Mouse (Mus musculus) lung, embryonic 15.5 days (tissue): ENCODE measurements around the gene Ncmap. TPM values are rescaled to one million over a fixed set of nuclear protein-coding genes. Genes with fewer than 3 reads are reported as not detected.

Experiments
- ATAC-seq: fragments of 200-750 bp; cut with Nextera tagmentation; 2 replicates; pipeline ENCODE4 v1.8.0; 2017; ENCODE audit warnings: moderate number of reproducible peaks, borderline replicate concordance; ENCODE audit not compliant: low FRiP score, low TSS enrichment; ENCODE audit errors: extremely low read depth
- H3K27ac ChIP-seq: fragments of 300-500 bp; sonication (generic); 2 replicates; pipeline ENCODE4 v1.5.1; 2015; ENCODE audit warnings: moderate library complexity, mild to moderate bottlenecking, inconsistent platforms
- H3K27me3 ChIP-seq: fragments of 300-500 bp; sonication (generic); 2 replicates; pipeline ENCODE4 v1.6.1; 2015; ENCODE audit warnings: inconsistent platforms
- H3K36me3 ChIP-seq: fragments of 300-500 bp; sonication (generic); 2 replicates; pipeline ENCODE4 v1.6.1; 2015; ENCODE audit warnings: inconsistent platforms
- H3K4me1 ChIP-seq: fragments of 300-500 bp; sonication (generic); 2 replicates; pipeline ENCODE4 v1.6.1; 2015; ENCODE audit warnings: inconsistent platforms
- H3K4me2 ChIP-seq: fragments of 300-500 bp; sonication (generic); 2 replicates; pipeline ENCODE4 v1.6.1; 2015; ENCODE audit warnings: inconsistent platforms, mild to moderate bottlenecking, moderate library complexity
- H3K4me3 ChIP-seq: fragments of 300-500 bp; sonication (generic); 2 replicates; pipeline ENCODE4 v1.5.1; 2015; ENCODE audit warnings: mild to moderate bottlenecking, inconsistent platforms
- H3K9ac ChIP-seq: fragments of 300-500 bp; sonication (generic); 2 replicates; pipeline ENCODE4 v1.6.1; 2015; ENCODE audit warnings: inconsistent platforms
- H3K9me3 ChIP-seq: fragments of 300-500 bp; sonication (generic); 2 replicates; pipeline ENCODE4 v1.6.1; 2016; ENCODE audit warnings: inconsistent platforms
- WGBS: fragments of 180-500 bp; shearing (Covaris S2); methylation state at CpG from one replicate; pipeline ENCODE4 v1.1.7; 2015; 5-methylcytosine and 5-hydroxymethylcytosine counted together
- polyA plus RNA-seq: library from polyadenylated mRNA; unstranded; fragments of >200 nt; fragmentation: Nextera tagmentation; extraction: Ambion mirVana; gene quantifications from 2 replicates; pipeline ENCODE4 v1.2.1, GENCODE M21; 2015

Gene Ncmap
- polyA plus RNA-seq, 1 experiment from 2014 or later = 5.6 TPM

GRCm38 (mm10) chr4:135396303-135396702 lies 1.7 kb downstream of the Ncmap start:
- H3K9ac ChIP-seq = no peak overlapping the region
- no peak overlapping the region for H3K4me2 ChIP-seq
- peaks cover 34% of the 10 kb centered on the region for H3K27me3 ChIP-seq
- no peak overlapping the region for H3K4me3 ChIP-seq
- no peaks in the 10 kb centered on the region for H3K9me3 ChIP-seq
- no peak overlapping the region for H3K27ac ChIP-seq
- no peaks in the 10 kb centered on the region for H3K36me3 ChIP-seq
- WGBS = 82% methylated on average over 5 of the region's 5 CpGs
- peaks cover 13% of the 10 kb centered on the region; the same call in 1 of the 2 replicates for H3K4me1 ChIP-seq
- ATAC-seq = no peak

GRCm38 (mm10) chr4:135395375-135395774 lies 2.7 kb downstream of the Ncmap start:
- H3K4me1 ChIP-seq = peaks cover 13% of the 10 kb centered on the region; the same call in 1 of the 2 replicates
- peaks cover 34% of the 10 kb centered on the region for H3K27me3 ChIP-seq
- no peak overlapping the region for H3K4me2 ChIP-seq
- 73% methylated on average over 4 of the region's 4 CpGs for WGBS
- H3K27ac ChIP-seq = no peak overlapping the region
- no peaks in the 10 kb centered on the region for H3K9me3 ChIP-seq
- H3K36me3 ChIP-seq = no peaks in the 10 kb centered on the region
- ATAC-seq = no peak
- H3K4me3 ChIP-seq = no peak overlapping the region
- H3K9ac ChIP-seq = no peak overlapping the region

GRCm38 (mm10) chr4:135394666-135395065 lies 3.4 kb downstream of the Ncmap start:
- H3K9me3 ChIP-seq = no peaks in the 10 kb centered on the region
- no peak overlapping the region for H3K4me3 ChIP-seq
- no peak overlapping the region for H3K27ac ChIP-seq
- H3K27me3 ChIP-seq = peaks cover 33% of the 10 kb centered on the region
- no peak for ATAC-seq
- peaks cover 13% of the 10 kb centered on the region; the same call in 1 of the 2 replicates for H3K4me1 ChIP-seq
- H3K9ac ChIP-seq = no peak overlapping the region
- H3K4me2 ChIP-seq = no peak overlapping the region
- H3K36me3 ChIP-seq = no peaks in the 10 kb centered on the region
- WGBS = 78% methylated on average over 7 of the region's 7 CpGs

- H3K27ac ChIP-seq = no peak overlapping the region
- H3K9ac ChIP-seq = no peak overlapping the region
- no peaks in the 10 kb centered on the region for H3K9me3 ChIP-seq
- H3K27me3 ChIP-seq = peaks cover 21% of the 10 kb centered on the region
- no peak for ATAC-seq
- H3K4me1 ChIP-seq = peaks cover 10% of the 10 kb centered on the region; the same call in 1 of the 2 replicates
- H3K4me3 ChIP-seq = no peak overlapping the region
- 59% methylated on average over 6 of the region's 6 CpGs for WGBS
- no peak overlapping the region for H3K4me2 ChIP-seq
- H3K36me3 ChIP-seq = no peaks in the 10 kb centered on the region
Measured at GRCm38 (mm10) chr4:135393381-135393780, 4.6 kb downstream of the Ncmap start.

GRCm38 (mm10) chr4:135392801-135393200 lies 5.2 kb downstream of the Ncmap start:
- Histone ChIP-seq H3K27me3 (peaks cover 15% of the 10 kb centered on the region), H3K9me3 (no peaks in the 10 kb centered on the region), H3K4me3 (no peak overlapping the region), H3K4me2 (no peak overlapping the region), H3K36me3 (no peaks in the 10 kb centered on the region), H3K4me1 (peaks cover 4% of the 10 kb centered on the region; the same call in 1 of the 2 replicates), H3K9ac (no peak overlapping the region), H3K27ac (no peak overlapping the region)
- 71% methylated on average over 3 of the region's 3 CpGs for WGBS
- no peak for ATAC-seq

GRCm38 (mm10) chr4:135391014-135391413 lies 7.0 kb downstream of the Ncmap start:
- 48% methylated on average over 6 of the region's 6 CpGs for WGBS
- H3K9me3 ChIP-seq = no peaks in the 10 kb centered on the region
- H3K4me3 ChIP-seq = no peak overlapping the region
- ATAC-seq = no peak
- H3K4me2 ChIP-seq = no peak overlapping the region
- H3K36me3 ChIP-seq = no peaks in the 10 kb centered on the region
- peaks cover under 1% of the 10 kb centered on the region; the same call in 1 of the 2 replicates for H3K4me1 ChIP-seq
- no peak overlapping the region for H3K27ac ChIP-seq
- H3K9ac ChIP-seq = no peak overlapping the region
- no peaks in the 10 kb centered on the region for H3K27me3 ChIP-seq

- Histone ChIP-seq H3K27ac (peak overlapping the region; percentile 22; the same call in 1 of the 2 replicates), H3K9me3 (no peaks in the 10 kb centered on the region), H3K27me3 (no peaks in the 10 kb centered on the region), H3K9ac (no peak overlapping the region), H3K4me3 (no peak overlapping the region), H3K4me1 (peaks cover 10% of the 10 kb centered on the region; the same call in 1 of the 2 replicates), H3K36me3 (no peaks in the 10 kb centered on the region), H3K4me2 (peak overlapping the region; percentile 14; the same call in 1 of the 2 replicates)
- WGBS = 35% methylated on average over 10 of the region's 10 CpGs
- ATAC-seq = peak; percentile 55; the same call in 1 of the 2 replicates
Measured at GRCm38 (mm10) chr4:135385614-135386013, 12.4 kb downstream of the Ncmap start.

- 3% methylated on average over 14 of the region's 14 CpGs for WGBS
- ATAC-seq = no peak
Measured at GRCm38 (mm10) chr4:135382316-135382715, 15.7 kb downstream of the Ncmap start.

GRCm38 (mm10) chr4:135381355-135381754 lies 16.7 kb downstream of the Ncmap start:
- Histone ChIP-seq H3K4me3 (no peak overlapping the region), H3K4me2 (no peak overlapping the region), H3K27me3 (no peaks in the 10 kb centered on the region), H3K9me3 (no peaks in the 10 kb centered on the region), H3K27ac (no peak overlapping the region), H3K9ac (no peak overlapping the region), H3K36me3 (no peaks in the 10 kb centered on the region), H3K4me1 (peaks cover 10% of the 10 kb centered on the region; the same call in 1 of the 2 replicates)
- WGBS = 45% methylated on average over 8 of the region's 8 CpGs
- no peak for ATAC-seq

More at GRCm38 (mm10) chr4:135382316-135382715, 15.7 kb downstream of the Ncmap start:
- no peak overlapping the region for H3K27ac ChIP-seq
- no peak overlapping the region for H3K4me3 ChIP-seq
- no peaks in the 10 kb centered on the region for H3K36me3 ChIP-seq
- no peak overlapping the region for H3K9ac ChIP-seq
- peaks cover 10% of the 10 kb centered on the region; the same call in 1 of the 2 replicates for H3K4me1 ChIP-seq
- no peaks in the 10 kb centered on the region for H3K9me3 ChIP-seq
- no peak overlapping the region for H3K4me2 ChIP-seq
- H3K27me3 ChIP-seq = no peaks in the 10 kb centered on the region

GRCm38 (mm10) chr4:135377241-135377640 lies 20.8 kb downstream of the Ncmap start:
- no peaks in the 10 kb centered on the region for H3K9me3 ChIP-seq
- H3K36me3 ChIP-seq = no peaks in the 10 kb centered on the region
- no peak overlapping the region for H3K4me2 ChIP-seq
- 48% methylated on average over 11 of the region's 11 CpGs for WGBS
- H3K27ac ChIP-seq = no peak overlapping the region
- no peaks in the 10 kb centered on the region for H3K4me1 ChIP-seq
- no peak overlapping the region for H3K9ac ChIP-seq
- H3K4me3 ChIP-seq = no peak overlapping the region
- no peaks in the 10 kb centered on the region for H3K27me3 ChIP-seq
- no peak for ATAC-seq

GRCm38 (mm10) chr4:135375444-135375843 lies 22.6 kb downstream of the Ncmap start:
- Histone ChIP-seq H3K9ac (no peak overlapping the region), H3K4me2 (no peak overlapping the region), H3K36me3 (no peaks in the 10 kb centered on the region), H3K27me3 (no peaks in the 10 kb centered on the region), H3K9me3 (no peaks in the 10 kb centered on the region), H3K4me1 (no peaks in the 10 kb centered on the region), H3K27ac (no peak overlapping the region), H3K4me3 (no peak overlapping the region)
- no peak for ATAC-seq
- 53% methylated on average over 3 of the region's 3 CpGs for WGBS

- Histone ChIP-seq H3K27ac (no peak overlapping the region), H3K9ac (no peak overlapping the region), H3K4me1 (no peaks in the 10 kb centered on the region), H3K4me2 (no peak overlapping the region), H3K27me3 (no peaks in the 10 kb centered on the region), H3K36me3 (no peaks in the 10 kb centered on the region), H3K4me3 (no peak overlapping the region), H3K9me3 (no peaks in the 10 kb centered on the region)
- ATAC-seq = no peak
- 73% methylated on average over 5 of the region's 5 CpGs for WGBS
Measured at GRCm38 (mm10) chr4:135373299-135373698, 24.7 kb downstream of the Ncmap start.

- WGBS = 69% methylated on average over 11 of the region's 11 CpGs
- H3K4me1 ChIP-seq = no peaks in the 10 kb centered on the region
- H3K27ac ChIP-seq = no peak overlapping the region
- no peaks in the 10 kb centered on the region for H3K36me3 ChIP-seq
- no peak for ATAC-seq
- H3K4me3 ChIP-seq = no peak overlapping the region
- no peaks in the 10 kb centered on the region for H3K27me3 ChIP-seq
- no peak overlapping the region for H3K4me2 ChIP-seq
- H3K9me3 ChIP-seq = no peaks in the 10 kb centered on the region
- no peak overlapping the region for H3K9ac ChIP-seq
Measured at GRCm38 (mm10) chr4:135370372-135370771, 27.7 kb downstream of the Ncmap start.
